Mouse (Mus musculus): ENCODE data around the gene Ccdc57. TPM values are rescaled to one million over a fixed set of nuclear protein-coding genes. Genes with fewer than 3 reads are reported as not detected.
"Not testable (repeated sequence)": the region's sequence is repeated elsewhere in the genome, so short reads cannot be mapped to it uniquely, and the experiment has no call there.

The Ccdc57 gene
- polyA plus RNA-seq, 1 experiment from 2014 or later, result 9.2 TPM

DNA sequence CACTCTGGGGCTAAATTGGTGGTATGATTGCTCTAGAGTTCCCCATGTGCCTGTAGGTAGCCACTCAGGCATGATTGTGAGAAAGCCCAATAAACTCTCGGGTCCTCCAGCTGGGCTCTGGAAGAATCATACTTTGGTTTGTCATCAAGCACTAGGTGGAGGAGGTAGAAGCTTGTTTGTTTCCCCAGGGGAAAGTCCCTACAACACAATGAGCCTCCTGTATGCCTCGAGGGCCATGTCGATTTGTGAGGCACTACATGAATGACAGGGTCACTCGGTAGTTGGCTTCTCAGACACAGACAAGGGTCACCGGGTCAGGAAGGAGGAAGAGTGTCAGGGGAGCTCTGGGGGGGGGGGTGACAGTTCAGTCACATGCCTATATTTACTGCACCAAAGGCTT is 46.2 kb downstream of the Ccdc57 start:
- peaks cover 44% of the 10 kb centered on the region; the same call in 1 of the 2 replicates for H3K36me3 ChIP-seq (ENCODE audit: control insufficient read depth, insufficient read depth, low read length)
- H3K27ac ChIP-seq (ENCODE audit: low read depth, low read length), result no peak overlapping the region
- ATAC-seq (ENCODE audit: low FRiP score, low TSS enrichment), result no peak
- no peaks in the 10 kb centered on the region for H3K4me1 ChIP-seq (ENCODE audit: control insufficient read depth, insufficient read depth, low read length)
- H3K9ac ChIP-seq (ENCODE audit: low read depth, low read length), result no peak overlapping the region
- 80% methylated on average over 5 of the region's 5 CpGs for WGBS
- H3K4me3 ChIP-seq (ENCODE audit: low read length), result no peak overlapping the region
- H3K27me3 ChIP-seq (ENCODE audit: control insufficient read depth, insufficient read depth, low read length), result no peaks in the 10 kb centered on the region
- no peak overlapping the region for H3K4me2 ChIP-seq (replicated peaks; ENCODE audit: low read depth, low read length)
- H3K9me3 ChIP-seq (ENCODE audit: control insufficient read depth, low read length), result no peaks in the 10 kb centered on the region

DNA sequence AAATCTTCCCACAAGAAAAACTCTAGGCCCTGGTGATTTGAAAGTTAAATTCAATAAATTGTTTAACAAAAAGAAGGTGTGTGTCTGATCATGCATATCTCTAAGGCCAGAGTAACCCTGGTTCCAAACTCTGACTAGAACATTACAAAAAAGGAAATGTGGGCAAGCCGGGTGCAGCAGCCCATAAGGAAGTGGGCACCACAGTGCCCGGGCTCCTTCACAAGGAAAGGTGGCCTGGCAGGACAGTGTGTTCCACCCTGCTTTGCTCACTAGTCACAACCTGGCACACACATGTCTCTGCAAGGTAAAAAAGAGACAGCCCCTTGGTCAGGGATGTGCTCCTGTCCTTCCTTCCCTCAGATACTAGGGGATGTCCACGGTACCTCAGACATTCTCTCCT is 49.1 kb downstream of the Ccdc57 start:
- ATAC-seq (ENCODE audit: low FRiP score, low TSS enrichment), result no peak

DNA sequence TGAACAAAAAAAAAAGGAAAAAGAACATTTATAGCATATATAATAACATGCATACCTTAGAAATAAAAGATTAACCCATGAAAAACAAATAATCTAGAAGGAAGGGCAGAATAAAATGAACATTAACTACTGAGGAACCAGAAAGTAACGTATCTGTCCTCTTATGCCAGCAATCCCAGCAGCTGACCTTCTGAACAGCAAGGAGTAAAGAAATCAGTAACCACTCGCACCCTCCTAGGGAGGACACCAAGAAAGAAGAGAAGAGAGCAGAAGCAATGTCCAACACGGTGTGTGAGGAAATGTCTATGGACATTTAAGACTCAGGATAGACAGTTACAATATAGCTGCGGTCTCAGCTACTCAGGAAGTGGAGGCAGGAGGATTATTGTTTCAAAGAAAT is 49.7 kb downstream of the Ccdc57 start:
- Histone ChIP-seq H3K4me3 (ENCODE audit: low read length) (no peak overlapping the region), H3K4me2 (replicated peaks; ENCODE audit: low read depth, low read length) (no peak overlapping the region), H3K27ac (ENCODE audit: low read depth, low read length) (no peak overlapping the region), H3K9me3 (ENCODE audit: control insufficient read depth, low read length) (no peaks in the 10 kb centered on the region), H3K36me3 (ENCODE audit: control insufficient read depth, insufficient read depth, low read length) (peaks cover 39% of the 10 kb centered on the region; the same call in 1 of the 2 replicates), H3K27me3 (ENCODE audit: control insufficient read depth, insufficient read depth, low read length) (no peaks in the 10 kb centered on the region), H3K9ac (ENCODE audit: low read depth, low read length) (no peak overlapping the region), H3K4me1 (ENCODE audit: control insufficient read depth, insufficient read depth, low read length) (no peaks in the 10 kb centered on the region)
- no peak for ATAC-seq (ENCODE audit: low FRiP score, low TSS enrichment)
- 85% methylated on average over 4 of the region's 4 CpGs for WGBS

More for the DNA sequence above, 49.1 kb downstream of the Ccdc57 start:
- no peaks in the 10 kb centered on the region for H3K27me3 ChIP-seq (ENCODE audit: control insufficient read depth, insufficient read depth, low read length)
- H3K9me3 ChIP-seq (ENCODE audit: control insufficient read depth, low read length), result no peaks in the 10 kb centered on the region
- H3K27ac ChIP-seq (ENCODE audit: low read depth, low read length), result no peak overlapping the region
- H3K4me1 ChIP-seq (ENCODE audit: control insufficient read depth, insufficient read depth, low read length), result no peaks in the 10 kb centered on the region
- H3K4me3 ChIP-seq (ENCODE audit: low read length), result no peak overlapping the region
- WGBS, result 94% methylated on average over 3 of the region's 3 CpGs
- no peak overlapping the region for H3K4me2 ChIP-seq (replicated peaks; ENCODE audit: low read depth, low read length)
- H3K9ac ChIP-seq (ENCODE audit: low read depth, low read length), result no peak overlapping the region
- H3K36me3 ChIP-seq (ENCODE audit: control insufficient read depth, insufficient read depth, low read length), result peaks cover 33% of the 10 kb centered on the region; the same call in 1 of the 2 replicates

DNA sequence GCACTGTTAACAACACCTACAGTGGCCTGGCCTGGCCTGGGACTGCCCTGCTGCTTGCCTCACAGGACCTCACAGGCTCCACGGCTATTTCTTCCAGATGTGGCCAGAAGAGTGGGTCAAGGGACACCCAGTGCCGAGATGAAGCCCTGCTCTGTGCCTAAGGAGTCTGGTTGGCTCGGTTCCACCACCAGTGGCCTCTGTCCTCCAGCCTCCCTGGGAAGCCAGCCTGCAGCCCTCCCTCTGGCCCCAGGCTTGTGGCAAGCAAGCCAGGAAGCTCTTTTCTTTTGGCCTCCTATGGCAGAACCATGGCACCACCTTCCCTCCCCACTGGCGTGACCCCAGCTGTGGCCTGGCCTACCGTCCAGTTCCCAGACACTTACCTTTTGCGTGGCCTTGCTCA is 59.5 kb downstream of the Ccdc57 start:
- Histone ChIP-seq H3K9me3 (ENCODE audit: control insufficient read depth, low read length) (no peaks in the 10 kb centered on the region), H3K4me2 (replicated peaks; ENCODE audit: low read depth, low read length) (no peak overlapping the region), H3K4me3 (ENCODE audit: low read length) (no peak overlapping the region), H3K27ac (ENCODE audit: low read depth, low read length) (no peak overlapping the region), H3K4me1 (ENCODE audit: control insufficient read depth, insufficient read depth, low read length) (no peaks in the 10 kb centered on the region), H3K27me3 (ENCODE audit: control insufficient read depth, insufficient read depth, low read length) (no peaks in the 10 kb centered on the region), H3K36me3 (ENCODE audit: control insufficient read depth, insufficient read depth, low read length) (peaks cover 11% of the 10 kb centered on the region; the same call in 1 of the 2 replicates), H3K9ac (ENCODE audit: low read depth, low read length) (no peak overlapping the region)
- 82% methylated on average over 6 of the region's 6 CpGs for WGBS
- no peak for ATAC-seq (ENCODE audit: low FRiP score, low TSS enrichment)

DNA sequence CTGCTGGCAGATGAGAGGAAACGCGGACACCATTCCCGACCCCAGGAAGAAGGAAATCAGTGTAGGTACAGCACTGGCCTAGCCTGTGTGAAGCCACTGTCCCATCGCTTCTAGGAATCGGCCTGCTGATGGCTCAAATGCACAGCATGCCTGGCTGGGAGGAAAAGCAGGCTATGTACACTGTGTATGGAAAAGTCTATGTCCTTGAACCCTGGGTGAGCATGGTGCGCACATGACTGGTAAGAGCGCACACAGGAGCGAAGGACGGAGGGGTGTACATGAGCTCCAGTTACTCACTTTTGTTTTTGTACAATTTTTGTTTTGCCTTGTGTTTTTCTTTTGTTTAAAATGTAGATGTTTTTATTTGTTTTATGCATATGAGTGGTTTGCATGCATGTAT is 61.2 kb downstream of the Ccdc57 start:
- no peak overlapping the region for H3K4me3 ChIP-seq (ENCODE audit: low read length)
- H3K9me3 ChIP-seq (ENCODE audit: control insufficient read depth, low read length), result no peaks in the 10 kb centered on the region
- WGBS, result 95% methylated on average over 9 of the region's 9 CpGs
- H3K27ac ChIP-seq (ENCODE audit: low read depth, low read length), result no peak overlapping the region
- H3K4me2 ChIP-seq (replicated peaks; ENCODE audit: low read depth, low read length), result no peak overlapping the region
- peaks cover under 1% of the 10 kb centered on the region; the same call in 1 of the 2 replicates for H3K36me3 ChIP-seq (ENCODE audit: control insufficient read depth, insufficient read depth, low read length)
- ATAC-seq (ENCODE audit: low FRiP score, low TSS enrichment), result no peak
- no peaks in the 10 kb centered on the region for H3K4me1 ChIP-seq (ENCODE audit: control insufficient read depth, insufficient read depth, low read length)
- H3K9ac ChIP-seq (ENCODE audit: low read depth, low read length), result no peak overlapping the region
- no peaks in the 10 kb centered on the region for H3K27me3 ChIP-seq (ENCODE audit: control insufficient read depth, insufficient read depth, low read length)

DNA sequence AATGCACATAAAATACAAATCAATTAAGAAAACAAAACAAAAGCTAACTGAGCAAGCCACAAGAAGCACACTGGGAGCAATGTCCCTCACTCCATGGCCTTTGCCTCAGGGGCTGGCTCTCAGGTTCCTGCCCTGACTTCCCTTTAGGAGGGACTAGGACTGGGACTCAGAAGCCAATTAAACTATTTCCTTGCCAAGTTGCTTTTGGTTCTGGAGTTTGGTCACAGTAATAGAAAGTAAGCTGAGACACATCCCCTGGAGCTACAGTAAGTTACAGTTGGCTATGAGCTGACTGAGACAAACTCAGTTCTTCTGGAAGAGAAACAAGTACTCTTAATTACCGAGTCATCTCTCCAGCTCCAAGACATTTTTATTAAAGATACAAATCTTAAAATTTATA is 66.9 kb downstream of the Ccdc57 start:
- WGBS, result 57% methylated on average over 1 of the region's 1 CpGs
- no peak overlapping the region for H3K27ac ChIP-seq (ENCODE audit: low read depth, low read length)
- no peak overlapping the region for H3K9ac ChIP-seq (ENCODE audit: low read depth, low read length)
- H3K4me3 ChIP-seq (ENCODE audit: low read length), result no peak overlapping the region
- H3K4me2 ChIP-seq (replicated peaks; ENCODE audit: low read depth, low read length), result no peak overlapping the region
- no peaks in the 10 kb centered on the region for H3K9me3 ChIP-seq (ENCODE audit: control insufficient read depth, low read length)
- no peaks in the 10 kb centered on the region for H3K4me1 ChIP-seq (ENCODE audit: control insufficient read depth, insufficient read depth, low read length)
- H3K36me3 ChIP-seq (ENCODE audit: control insufficient read depth, insufficient read depth, low read length), result peaks cover 6% of the 10 kb centered on the region; the same call in 1 of the 2 replicates
- H3K27me3 ChIP-seq (ENCODE audit: control insufficient read depth, insufficient read depth, low read length), result no peaks in the 10 kb centered on the region
- no peak for ATAC-seq (ENCODE audit: low FRiP score, low TSS enrichment)

DNA sequence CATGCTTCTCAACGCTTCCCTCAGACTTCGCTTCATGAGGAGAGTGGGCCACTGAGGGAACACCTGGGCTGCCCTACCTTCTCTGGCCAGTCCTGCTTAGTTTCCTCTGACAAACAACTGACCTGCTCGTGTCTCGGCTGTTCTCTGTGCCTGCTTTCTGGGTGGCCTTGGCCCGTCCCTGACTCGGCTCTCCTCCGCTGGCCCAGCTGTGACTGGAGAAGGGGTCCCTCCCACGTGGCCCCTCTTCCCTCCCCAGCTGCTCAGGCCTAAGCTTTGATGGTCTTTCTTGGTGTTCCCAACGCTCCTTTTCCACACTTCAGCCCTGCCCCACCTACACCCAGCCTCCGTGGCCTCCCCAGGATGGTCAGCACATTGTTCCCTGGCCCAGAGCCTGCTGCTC is 69.9 kb downstream of the Ccdc57 start:
- Histone ChIP-seq H3K27me3 (ENCODE audit: control insufficient read depth, insufficient read depth, low read length) (no peaks in the 10 kb centered on the region), H3K4me3 (ENCODE audit: low read length) (no peak overlapping the region), H3K4me2 (replicated peaks; ENCODE audit: low read depth, low read length) (no peak overlapping the region), H3K27ac (ENCODE audit: low read depth, low read length) (no peak overlapping the region), H3K36me3 (ENCODE audit: control insufficient read depth, insufficient read depth, low read length) (peaks cover 18% of the 10 kb centered on the region; the same call in 1 of the 2 replicates), H3K9me3 (ENCODE audit: control insufficient read depth, low read length) (no peaks in the 10 kb centered on the region), H3K4me1 (ENCODE audit: control insufficient read depth, insufficient read depth, low read length) (no peaks in the 10 kb centered on the region), H3K9ac (ENCODE audit: low read depth, low read length) (no peak overlapping the region)
- WGBS, result 56% methylated on average over 10 of the region's 10 CpGs
- ATAC-seq (ENCODE audit: low FRiP score, low TSS enrichment), result no peak

DNA sequence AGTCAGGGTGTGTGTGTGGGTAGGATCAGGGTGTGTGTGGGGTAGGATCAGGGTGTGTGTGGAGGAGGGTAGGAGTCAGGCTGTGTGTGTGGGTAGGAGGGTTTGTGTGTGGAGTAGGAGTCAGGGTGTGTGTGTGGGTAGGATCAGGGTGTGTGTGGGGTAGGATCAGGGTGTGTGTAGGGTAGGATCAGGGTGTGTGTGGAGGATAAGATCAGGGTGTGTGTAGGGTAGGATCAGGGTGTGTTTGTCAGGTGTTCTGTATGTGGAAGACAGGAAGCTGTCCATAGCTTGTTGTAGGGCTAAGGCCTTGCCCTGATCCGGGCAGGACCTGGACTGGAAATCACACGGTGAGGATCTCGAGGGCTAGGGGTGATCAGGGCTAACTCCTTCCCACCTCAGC is 76.7 kb downstream of the Ccdc57 start:
- not testable (repeated sequence) for H3K4me3 ChIP-seq (ENCODE audit: low read length); H3K27ac ChIP-seq (ENCODE audit: low read depth, low read length); H3K9me3 ChIP-seq (ENCODE audit: control insufficient read depth, low read length); H3K4me2 ChIP-seq (replicated peaks; ENCODE audit: low read depth, low read length); ATAC-seq (ENCODE audit: low FRiP score, low TSS enrichment); H3K27me3 ChIP-seq (ENCODE audit: control insufficient read depth, insufficient read depth, low read length); H3K9ac ChIP-seq (ENCODE audit: low read depth, low read length)
- WGBS, result 100% methylated on average over 3 of the region's 3 CpGs
- Histone ChIP-seq H3K4me1 (ENCODE audit: control insufficient read depth, insufficient read depth, low read length) (peaks cover 19% of the 10 kb centered on the region; the same call in 1 of the 2 replicates), H3K36me3 (ENCODE audit: control insufficient read depth, insufficient read depth, low read length) (peaks cover 19% of the 10 kb centered on the region; the same call in 1 of the 2 replicates)

DNA sequence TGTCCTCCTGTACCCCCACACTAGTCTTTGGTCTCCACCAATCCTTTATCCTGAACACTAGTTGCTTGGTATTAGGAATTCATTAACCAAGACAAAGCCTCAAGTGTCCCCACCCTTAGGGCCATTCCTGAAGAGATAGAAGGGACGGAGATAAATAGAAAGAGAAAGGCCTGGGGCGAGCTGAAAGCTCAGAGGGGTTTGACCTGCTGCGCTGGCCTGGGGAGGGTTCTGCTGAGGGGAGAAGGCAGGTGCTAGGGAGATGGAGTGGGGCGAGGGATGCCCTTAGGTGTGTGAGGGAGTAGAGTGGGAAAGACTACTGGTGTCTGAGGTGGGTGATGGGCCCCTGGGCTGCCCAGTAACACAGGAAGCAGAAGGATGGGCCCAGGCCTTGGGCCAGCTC is 78.9 kb downstream of the Ccdc57 start:
- H3K27me3 ChIP-seq (ENCODE audit: control insufficient read depth, insufficient read depth, low read length), result no peaks in the 10 kb centered on the region
- H3K4me1 ChIP-seq (ENCODE audit: control insufficient read depth, insufficient read depth, low read length), result peaks cover 19% of the 10 kb centered on the region; the same call in 1 of the 2 replicates
- H3K4me2 ChIP-seq (replicated peaks; ENCODE audit: low read depth, low read length), result no peak overlapping the region
- no peaks in the 10 kb centered on the region for H3K9me3 ChIP-seq (ENCODE audit: control insufficient read depth, low read length)
- peak overlapping the region; percentile 59; the same call in 1 of the 2 replicates for H3K27ac ChIP-seq (ENCODE audit: low read depth, low read length)
- 79% methylated on average over 4 of the region's 4 CpGs for WGBS
- no peak overlapping the region for H3K9ac ChIP-seq (ENCODE audit: low read depth, low read length)
- no peak for ATAC-seq (ENCODE audit: low FRiP score, low TSS enrichment)
- peaks cover 14% of the 10 kb centered on the region; the same call in 1 of the 2 replicates for H3K36me3 ChIP-seq (ENCODE audit: control insufficient read depth, insufficient read depth, low read length)
- no peak overlapping the region for H3K4me3 ChIP-seq (ENCODE audit: low read length)
